Mouse (Mus musculus) heart, postnatal 0 days (tissue): ENCODE results near the gene Cenpa.

Experiments used
- CTCF ChIP-seq: IDR thresholded peaks from 2 replicates; pipeline ENCODE4 v1.5.1; 2016; ENCODE audit warnings: antibody characterized with exemption, control low read depth, low read depth
- EP300 ChIP-seq: IDR thresholded peaks from 2 replicates; pipeline ENCODE4 v1.6.1; 2016; ENCODE audit warnings: antibody characterized with exemption, low read depth

DNA sequence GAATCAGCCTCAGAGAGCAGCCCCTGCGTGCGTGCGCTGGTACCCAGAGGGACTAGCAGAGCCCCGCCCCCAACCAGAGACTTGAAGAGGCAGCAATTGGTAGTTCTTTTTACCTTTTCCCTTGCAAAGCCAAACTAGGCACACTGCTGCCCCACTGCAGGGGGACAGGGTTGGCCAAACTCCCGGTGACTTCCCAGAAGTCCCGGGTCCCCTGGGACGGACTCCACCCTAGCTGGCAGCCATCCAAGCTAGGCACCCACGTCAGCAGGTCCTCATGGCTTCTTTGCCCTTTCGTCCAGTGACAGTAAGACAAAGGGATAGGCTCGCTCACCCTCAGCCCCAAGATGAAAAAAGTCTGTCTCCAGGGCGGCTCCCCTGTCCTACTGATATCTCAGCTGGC lies 48.7 kb upstream of the Cenpa start:
- TF ChIP-seq CTCF: no peak
- TF ChIP-seq EP300: no peak
